Mouse (Mus musculus): ENCODE measurements around the gene Wdhd1. TPM values are rescaled to one million over a fixed set of nuclear protein-coding genes. Genes with fewer than 3 reads are reported as not detected.

Gene Wdhd1
- polyA plus RNA-seq, 1 experiment from 2014 or later: 54.8 TPM

DNA sequence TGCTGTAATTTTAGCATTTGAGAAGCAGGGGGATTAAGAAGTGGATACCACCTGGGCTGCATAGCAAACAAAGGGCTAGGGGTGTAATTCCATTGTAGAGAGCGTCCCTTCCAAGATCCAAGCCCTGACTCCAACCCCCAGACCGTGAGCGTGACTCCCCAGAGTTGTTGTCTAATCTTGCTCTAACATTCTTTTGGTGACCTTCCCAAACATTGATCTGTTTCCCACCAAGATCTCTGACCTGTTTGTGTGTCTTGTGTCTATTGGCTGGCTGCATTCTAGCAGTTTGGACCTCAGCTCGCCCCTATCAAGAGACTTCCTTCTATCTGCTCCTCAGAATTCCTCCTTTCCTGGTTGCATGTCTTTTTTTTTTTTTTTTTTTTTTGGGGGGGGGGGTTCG, 10.4 kb upstream of the Wdhd1 start:
- H3K4me3 ChIP-seq (ENCODE audit: low read depth, low read length): no peak overlapping the region
- H3K4me1 ChIP-seq (ENCODE audit: control insufficient read depth, insufficient read depth, low read length): no peaks in the 10 kb centered on the region
- H3K36me3 ChIP-seq (ENCODE audit: control insufficient read depth, insufficient read depth, low read length): peaks cover 4% of the 10 kb centered on the region; the same call in 1 of the 2 replicates
- no peak overlapping the region for H3K4me2 ChIP-seq (ENCODE audit: low read depth, severe bottlenecking)
- H3K27ac ChIP-seq (replicated peaks; ENCODE audit: low read depth, low read length): no peak overlapping the region
- 84% methylated on average over 5 of the region's 5 CpGs for WGBS
- no peak overlapping the region for H3K9ac ChIP-seq (ENCODE audit: low read length)
- DNase-seq (ENCODE audit: low spot score) (no peak), ATAC-seq (ENCODE audit: insufficient number of reproducible peaks, low FRiP score, low TSS enrichment, low read depth) (no peak)
- no peaks in the 10 kb centered on the region for H3K27me3 ChIP-seq (ENCODE audit: control insufficient read depth, insufficient read depth, low read length)
- H3K9me3 ChIP-seq (ENCODE audit: control insufficient read depth, low read length): no peaks in the 10 kb centered on the region

DNA sequence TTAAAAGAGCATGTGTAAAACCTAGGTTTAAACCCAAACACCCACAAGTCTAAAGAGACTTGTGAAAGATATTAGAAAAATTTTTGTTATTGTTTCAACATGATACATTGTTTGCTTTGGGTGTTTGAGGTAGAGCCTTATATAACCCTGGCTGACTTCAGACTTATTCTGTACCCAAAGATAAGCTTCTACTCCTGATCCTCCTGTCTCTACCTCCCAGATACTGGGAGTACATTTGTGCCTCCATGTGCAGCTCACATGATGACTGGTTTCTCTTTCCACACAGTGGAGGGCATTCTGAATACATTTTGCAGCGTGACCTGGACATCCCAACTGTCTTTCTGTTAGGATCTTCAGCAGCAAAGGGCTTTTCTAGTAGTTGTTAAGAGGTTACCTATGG, 9.6 kb upstream of the Wdhd1 start:
- Histone ChIP-seq H3K9me3 (ENCODE audit: control insufficient read depth, low read length) (no peaks in the 10 kb centered on the region), H3K4me3 (ENCODE audit: low read depth, low read length) (no peak overlapping the region), H3K27me3 (ENCODE audit: control insufficient read depth, insufficient read depth, low read length) (no peaks in the 10 kb centered on the region), H3K4me1 (ENCODE audit: control insufficient read depth, insufficient read depth, low read length) (no peaks in the 10 kb centered on the region), H3K4me2 (ENCODE audit: low read depth, severe bottlenecking) (no peak overlapping the region), H3K27ac (replicated peaks; ENCODE audit: low read depth, low read length) (no peak overlapping the region), H3K36me3 (ENCODE audit: control insufficient read depth, insufficient read depth, low read length) (peaks cover 4% of the 10 kb centered on the region; the same call in 1 of the 2 replicates), H3K9ac (ENCODE audit: low read length) (no peak overlapping the region)
- no peak for ATAC-seq (ENCODE audit: insufficient number of reproducible peaks, low FRiP score, low TSS enrichment, low read depth)
- WGBS: 92% methylated on average over 1 of the region's 1 CpGs
- no peak for DNase-seq (ENCODE audit: low spot score)

GRCm38 (mm10) chr14:47285271-47285670, 8.6 kb upstream of the Wdhd1 start:
- Histone ChIP-seq H3K27ac (replicated peaks; ENCODE audit: low read depth, low read length) (no peak overlapping the region), H3K9ac (ENCODE audit: low read length) (no peak overlapping the region), H3K9me3 (ENCODE audit: control insufficient read depth, low read length) (no peaks in the 10 kb centered on the region), H3K36me3 (ENCODE audit: control insufficient read depth, insufficient read depth, low read length) (peaks cover 3% of the 10 kb centered on the region; the same call in 1 of the 2 replicates), H3K4me3 (ENCODE audit: low read depth, low read length) (no peak overlapping the region), H3K4me2 (ENCODE audit: low read depth, severe bottlenecking) (no peak overlapping the region), H3K27me3 (ENCODE audit: control insufficient read depth, insufficient read depth, low read length) (no peaks in the 10 kb centered on the region), H3K4me1 (ENCODE audit: control insufficient read depth, insufficient read depth, low read length) (no peaks in the 10 kb centered on the region)
- ATAC-seq (ENCODE audit: insufficient number of reproducible peaks, low FRiP score, low TSS enrichment, low read depth) (no peak), DNase-seq (ENCODE audit: low spot score) (no peak)
- 93% methylated on average over 2 of the region's 2 CpGs for WGBS

- no peak overlapping the region for H3K4me2 ChIP-seq (ENCODE audit: low read depth, severe bottlenecking)
- H3K4me1 ChIP-seq (ENCODE audit: control insufficient read depth, insufficient read depth, low read length): no peaks in the 10 kb centered on the region
- no peaks in the 10 kb centered on the region for H3K36me3 ChIP-seq (ENCODE audit: control insufficient read depth, insufficient read depth, low read length)
- H3K27ac ChIP-seq (replicated peaks; ENCODE audit: low read depth, low read length): no peak overlapping the region
- no peaks in the 10 kb centered on the region for H3K27me3 ChIP-seq (ENCODE audit: control insufficient read depth, insufficient read depth, low read length)
- no peak overlapping the region for H3K4me3 ChIP-seq (ENCODE audit: low read depth, low read length)
- ATAC-seq (ENCODE audit: insufficient number of reproducible peaks, low FRiP score, low TSS enrichment, low read depth) (no peak), DNase-seq (ENCODE audit: low spot score) (no peak)
- 91% methylated on average over 7 of the region's 7 CpGs for WGBS
- H3K9me3 ChIP-seq (ENCODE audit: control insufficient read depth, low read length): no peaks in the 10 kb centered on the region
- no peak overlapping the region for H3K9ac ChIP-seq (ENCODE audit: low read length)
Measured at GRCm38 (mm10) chr14:47283568-47283967, 6.9 kb upstream of the Wdhd1 start.

DNA sequence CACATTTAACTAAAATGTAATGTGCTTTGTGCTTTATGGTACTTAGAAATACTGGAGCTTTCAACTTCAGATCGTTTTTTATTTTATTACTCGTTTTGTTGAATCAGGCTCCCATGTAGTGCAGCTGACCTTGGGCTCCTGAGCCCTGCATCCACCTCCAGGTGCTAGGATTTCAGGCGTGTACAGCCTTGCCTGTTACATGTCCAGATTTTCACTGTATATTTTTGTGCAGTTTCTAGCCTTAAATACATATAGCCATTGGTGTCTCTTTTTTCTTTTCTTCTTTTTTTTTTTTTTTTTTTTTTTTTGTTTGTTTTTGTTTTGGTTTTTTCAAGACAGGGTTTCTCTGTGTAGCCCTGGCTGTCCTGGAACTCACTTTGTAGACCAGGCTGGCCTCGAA, 4.9 kb upstream of the Wdhd1 start:
- 92% methylated on average over 4 of the region's 4 CpGs for WGBS
- no peaks in the 10 kb centered on the region for H3K4me1 ChIP-seq (ENCODE audit: control insufficient read depth, insufficient read depth, low read length)
- H3K9me3 ChIP-seq (ENCODE audit: control insufficient read depth, low read length): no peaks in the 10 kb centered on the region
- H3K36me3 ChIP-seq (ENCODE audit: control insufficient read depth, insufficient read depth, low read length): no peaks in the 10 kb centered on the region
- DNase-seq (ENCODE audit: low spot score) (no peak), ATAC-seq (ENCODE audit: insufficient number of reproducible peaks, low FRiP score, low TSS enrichment, low read depth) (no peak)
- H3K27me3 ChIP-seq (ENCODE audit: control insufficient read depth, insufficient read depth, low read length): no peaks in the 10 kb centered on the region
- H3K4me3 ChIP-seq (ENCODE audit: low read depth, low read length): no peak overlapping the region
- H3K9ac ChIP-seq (ENCODE audit: low read length): no peak overlapping the region
- no peak overlapping the region for H3K4me2 ChIP-seq (ENCODE audit: low read depth, severe bottlenecking)
- no peak overlapping the region for H3K27ac ChIP-seq (replicated peaks; ENCODE audit: low read depth, low read length)

- 79% methylated on average over 2 of the region's 2 CpGs for WGBS
- DNase-seq (ENCODE audit: low spot score): no peak
- H3K9ac ChIP-seq (ENCODE audit: low read length): no peak overlapping the region
Measured at GRCm38 (mm10) chr14:47279058-47279457, 2.4 kb upstream of the Wdhd1 start.

GRCm38 (mm10) chr14:47276036-47276603, 537 bp downstream of the Wdhd1 start:
- peak overlapping the region; percentile 92 for H3K9ac ChIP-seq (ENCODE audit: low read length)
- H3K36me3 ChIP-seq (ENCODE audit: control insufficient read depth, insufficient read depth, low read length): no peaks in the 10 kb centered on the region
- H3K27ac ChIP-seq (replicated peaks; ENCODE audit: low read depth, low read length): no peak overlapping the region
- H3K4me2 ChIP-seq (ENCODE audit: low read depth, severe bottlenecking): peak overlapping the region; percentile 70
- DNase-seq (ENCODE audit: low spot score): no peak
- no peaks in the 10 kb centered on the region for H3K9me3 ChIP-seq (ENCODE audit: control insufficient read depth, low read length)
- peaks cover 3% of the 10 kb centered on the region; the same call in 1 of the 2 replicates for H3K4me1 ChIP-seq (ENCODE audit: control insufficient read depth, insufficient read depth, low read length)
- ATAC-seq (ENCODE audit: insufficient number of reproducible peaks, low FRiP score, low TSS enrichment, low read depth): peak; percentile 4; the same call in 1 of the 2 replicates
- H3K4me3 ChIP-seq (ENCODE audit: low read depth, low read length): peak overlapping the region; percentile 88
- WGBS: 1% methylated on average over 22 of the region's 22 CpGs
- H3K27me3 ChIP-seq (ENCODE audit: control insufficient read depth, insufficient read depth, low read length): no peaks in the 10 kb centered on the region

More at GRCm38 (mm10) chr14:47279058-47279457, 2.4 kb upstream of the Wdhd1 start:
- no peak overlapping the region for H3K27ac ChIP-seq (replicated peaks; ENCODE audit: low read depth, low read length)
- H3K4me1 ChIP-seq (ENCODE audit: control insufficient read depth, insufficient read depth, low read length): peaks cover 3% of the 10 kb centered on the region; the same call in 1 of the 2 replicates
- no peak overlapping the region for H3K4me2 ChIP-seq (ENCODE audit: low read depth, severe bottlenecking)
- H3K9me3 ChIP-seq (ENCODE audit: control insufficient read depth, low read length): no peaks in the 10 kb centered on the region
- no peaks in the 10 kb centered on the region for H3K27me3 ChIP-seq (ENCODE audit: control insufficient read depth, insufficient read depth, low read length)
- H3K4me3 ChIP-seq (ENCODE audit: low read depth, low read length): no peak overlapping the region
- ATAC-seq (ENCODE audit: insufficient number of reproducible peaks, low FRiP score, low TSS enrichment, low read depth): no peak
- H3K36me3 ChIP-seq (ENCODE audit: control insufficient read depth, insufficient read depth, low read length): no peaks in the 10 kb centered on the region

GRCm38 (mm10) chr14:47275417-47275816, 1.2 kb downstream of the Wdhd1 start:
- 28% methylated on average over 3 of the region's 3 CpGs for WGBS
- H3K36me3 ChIP-seq (ENCODE audit: control insufficient read depth, insufficient read depth, low read length): 0 out of 2 replicates have a peak, but pooled peaks cover 2% of the 10 kb centered on the region

GRCm38 (mm10) chr14:47273751-47274150, 2.9 kb downstream of the Wdhd1 start:
- H3K36me3 ChIP-seq (ENCODE audit: control insufficient read depth, insufficient read depth, low read length): peaks cover 6% of the 10 kb centered on the region; the same call in 1 of the 2 replicates
- ATAC-seq (ENCODE audit: insufficient number of reproducible peaks, low FRiP score, low TSS enrichment, low read depth) (no peak), DNase-seq (ENCODE audit: low spot score) (no peak)
- no peak overlapping the region for H3K9ac ChIP-seq (ENCODE audit: low read length)
- H3K4me3 ChIP-seq (ENCODE audit: low read depth, low read length): no peak overlapping the region
- 40% methylated on average over 3 of the region's 3 CpGs for WGBS
- H3K4me2 ChIP-seq (ENCODE audit: low read depth, severe bottlenecking): no peak overlapping the region
- H3K27ac ChIP-seq (replicated peaks; ENCODE audit: low read depth, low read length): no peak overlapping the region
- peaks cover 3% of the 10 kb centered on the region; the same call in 1 of the 2 replicates for H3K4me1 ChIP-seq (ENCODE audit: control insufficient read depth, insufficient read depth, low read length)
- no peaks in the 10 kb centered on the region for H3K27me3 ChIP-seq (ENCODE audit: control insufficient read depth, insufficient read depth, low read length)
- no peaks in the 10 kb centered on the region for H3K9me3 ChIP-seq (ENCODE audit: control insufficient read depth, low read length)

More at GRCm38 (mm10) chr14:47275417-47275816, 1.2 kb downstream of the Wdhd1 start:
- no peak overlapping the region for H3K27ac ChIP-seq (replicated peaks; ENCODE audit: low read depth, low read length)
- peak overlapping the region; percentile 43; the same call in 1 of the 2 replicates for H3K9ac ChIP-seq (ENCODE audit: low read length)
- H3K9me3 ChIP-seq (ENCODE audit: control insufficient read depth, low read length): no peaks in the 10 kb centered on the region
- no peaks in the 10 kb centered on the region for H3K27me3 ChIP-seq (ENCODE audit: control insufficient read depth, insufficient read depth, low read length)
- DNase-seq (ENCODE audit: low spot score) (peak; percentile 32), ATAC-seq (ENCODE audit: insufficient number of reproducible peaks, low FRiP score, low TSS enrichment, low read depth) (no peak)
- H3K4me1 ChIP-seq (ENCODE audit: control insufficient read depth, insufficient read depth, low read length): peaks cover 3% of the 10 kb centered on the region; the same call in 1 of the 2 replicates
- H3K4me3 ChIP-seq (ENCODE audit: low read depth, low read length): peak overlapping the region; percentile 88
- H3K4me2 ChIP-seq (ENCODE audit: low read depth, severe bottlenecking): peak overlapping the region; percentile 70

Measured in limb, embryonic 11.5 days (tissue).